Mouse (Mus musculus) megakaryocyte, embryonic 14.5 days (primary cell): Measurements from ENCODE around the gene Atf3.

ENCODE experiments used
- FLI1 ChIP-seq: IDR thresholded peaks from 2 replicates; pipeline ENCODE4 v1.6.1; 2012; ENCODE audit warnings: low read length, inconsistent platforms, mixed read lengths
- GATA1 ChIP-seq: IDR thresholded peaks from 3 replicates; pipeline ENCODE4 v1.6.1; 2012; ENCODE audit warnings: mixed read lengths, low read length, inconsistent platforms, borderline replicate concordance

- no peak for TF ChIP-seq GATA1
- no peak for TF ChIP-seq FLI1
Observed at GRCm38 (mm10) chr1:191204876-191205275, 13.0 kb downstream of the Atf3 start.
